7 mouse cellular contexts compared by ENCODE assay signal in the genomic region with DNA sequence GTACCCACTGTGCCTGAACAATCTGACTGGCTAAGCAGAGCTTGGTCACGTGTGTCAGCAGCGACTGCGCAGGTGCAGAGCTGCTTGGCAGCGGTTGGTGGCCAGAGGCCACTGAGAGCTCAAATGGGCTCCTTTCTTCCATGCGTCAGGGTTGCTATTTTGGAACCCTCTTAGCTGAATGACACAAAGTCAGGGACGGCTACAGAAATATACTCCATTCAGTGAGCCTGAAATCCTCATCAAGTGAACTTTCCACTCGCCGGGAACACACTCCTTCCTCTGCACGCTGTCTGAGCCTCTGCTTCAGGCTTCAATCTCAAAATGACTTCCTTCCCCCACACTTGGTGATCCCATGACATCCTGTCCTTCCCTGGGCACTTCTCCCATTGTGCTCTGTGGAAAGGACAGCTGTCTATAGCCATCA. TPM values are rescaled to one million over a fixed set of nuclear protein-coding genes. Genes with fewer than 3 reads are reported as not detected.
DNase-seq lines count a peak whose midpoint lies in the region; ATAC-seq and TF ChIP-seq lines count a peak whose summit lies in the region.

No protein-coding gene starts in this region.

- 59% methylated on average over 9 of the region's 9 CpGs for WGBS in lung, embryonic 15.5 days
- WGBS in lung, adult 2 months = 43% methylated on average over 9 of the region's 9 CpGs
- WGBS in forebrain, embryonic 11.5 days = 53% methylated on average over 9 of the region's 9 CpGs
- WGBS in heart, embryonic 12.5 days = 27% methylated on average over 9 of the region's 9 CpGs
- 67% methylated on average over 9 of the region's 9 CpGs for WGBS in limb, embryonic 15.5 days

- H3K4me2 ChIP-seq in lung, embryonic 15.5 days = no peak overlapping the region
- H3K4me2 ChIP-seq in forebrain, embryonic 11.5 days (ENCODE audit: low read depth, low read length, severe bottlenecking) = no peak overlapping the region
- H3K4me2 ChIP-seq in heart, embryonic 12.5 days = peak overlapping the region; percentile 57
- no peak overlapping the region for H3K4me2 ChIP-seq in limb, embryonic 15.5 days

- no peaks in the 10 kb centered on the region for H3K27me3 ChIP-seq in lung, embryonic 15.5 days
- H3K27me3 ChIP-seq in forebrain, embryonic 11.5 days (ENCODE audit: control insufficient read depth, insufficient read depth, low read length) = no peaks in the 10 kb centered on the region
- H3K27me3 ChIP-seq in heart, embryonic 12.5 days (replicated peaks) = no peaks in the 10 kb centered on the region
- no peaks in the 10 kb centered on the region for H3K27me3 ChIP-seq in limb, embryonic 15.5 days

- DNase-seq in lung, adult 2 months = no peak
- no peak for DNase-seq in forebrain, embryonic 11.5 days (ENCODE audit: low spot score)
- DNase-seq in testis, postnatal 14 days (ENCODE audit: low spot score) = peak; percentile 53
- no peak for DNase-seq in embryo, embryonic 10.5 days (ENCODE audit: low spot score)

- TF ChIP-seq CTCF in lung, adult 2 months (IDR thresholded peaks at IDR 0.05; ENCODE audit: insufficient read depth, low read length) = no peak

- H3K36me3 ChIP-seq in lung, embryonic 15.5 days = peaks cover 20% of the 10 kb centered on the region
- H3K36me3 ChIP-seq in forebrain, embryonic 11.5 days (ENCODE audit: control insufficient read depth, insufficient read depth, low read length) = peaks cover 5% of the 10 kb centered on the region; the same call in 1 of the 2 replicates
- peaks cover 27% of the 10 kb centered on the region for H3K36me3 ChIP-seq in heart, embryonic 12.5 days
- peaks cover 27% of the 10 kb centered on the region for H3K36me3 ChIP-seq in limb, embryonic 15.5 days

- no peak for ATAC-seq in lung, embryonic 15.5 days (ENCODE audit: borderline replicate concordance, extremely low read depth, low FRiP score, low TSS enrichment)
- ATAC-seq in forebrain, embryonic 11.5 days (replicated peaks; ENCODE audit: low FRiP score) = 0 out of 2 replicates have a peak, but pooled peaks have one; percentile 40
- peak; percentile 65 for ATAC-seq in heart, embryonic 12.5 days (ENCODE audit: insufficient number of reproducible peaks, low FRiP score)
- no peak for ATAC-seq in limb, embryonic 15.5 days (ENCODE audit: insufficient number of reproducible peaks, low FRiP score, low TSS enrichment, low read depth)

- no peak overlapping the region for H3K9ac ChIP-seq in lung, embryonic 15.5 days
- no peak overlapping the region for H3K9ac ChIP-seq in forebrain, embryonic 11.5 days (ENCODE audit: low read length)
- no peak overlapping the region for H3K9ac ChIP-seq in heart, embryonic 12.5 days
- H3K9ac ChIP-seq in limb, embryonic 15.5 days = no peak overlapping the region

- H3K4me3 ChIP-seq in lung, embryonic 15.5 days = no peak overlapping the region
- H3K4me3 ChIP-seq in lung, adult 2 months (replicated peaks; ENCODE audit: extremely low read depth, low read depth, low read length) = no peak overlapping the region
- H3K4me3 ChIP-seq in forebrain, embryonic 11.5 days (ENCODE audit: low read depth, low read length) = no peak overlapping the region
- H3K4me3 ChIP-seq in heart, embryonic 12.5 days = peak overlapping the region; percentile 6; the same call in 1 of the 2 replicates
- H3K4me3 ChIP-seq in limb, embryonic 15.5 days = no peak overlapping the region

- TF ChIP-seq POLR2A in lung, adult 2 months (IDR thresholded peaks at IDR 0.05; ENCODE audit: borderline replicate concordance, extremely low read depth, low read depth, low read length) = no peak

- H3K9me3 ChIP-seq in lung, embryonic 15.5 days = no peaks in the 10 kb centered on the region
- H3K9me3 ChIP-seq in forebrain, embryonic 11.5 days (ENCODE audit: control insufficient read depth, low read length) = peaks cover 2% of the 10 kb centered on the region; the same call in 1 of the 2 replicates
- peaks cover 9% of the 10 kb centered on the region for H3K9me3 ChIP-seq in heart, embryonic 12.5 days (replicated peaks)
- no peaks in the 10 kb centered on the region for H3K9me3 ChIP-seq in limb, embryonic 15.5 days

- peak overlapping the region; percentile 88 for H3K27ac ChIP-seq in lung, embryonic 15.5 days
- H3K27ac ChIP-seq in forebrain, embryonic 11.5 days (ENCODE audit: low read depth, low read length) = peak overlapping the region; percentile 31; the same call in 1 of the 2 replicates
- H3K27ac ChIP-seq in heart, embryonic 12.5 days (ENCODE audit: poor library complexity, severe bottlenecking) = peak overlapping the region; percentile 96
- H3K27ac ChIP-seq in limb, embryonic 15.5 days = peak overlapping the region; percentile 66

- peaks cover 68% of the 10 kb centered on the region for H3K4me1 ChIP-seq in lung, embryonic 15.5 days
- H3K4me1 ChIP-seq in lung, adult 2 months (ENCODE audit: control insufficient read depth, insufficient read depth, low read length) = peaks cover 14% of the 10 kb centered on the region
- H3K4me1 ChIP-seq in forebrain, embryonic 11.5 days (replicated peaks; ENCODE audit: control insufficient read depth, insufficient read depth, low read length) = 0 out of 2 replicates have a peak, but pooled peaks cover 4% of the 10 kb centered on the region
- H3K4me1 ChIP-seq in heart, embryonic 12.5 days (replicated peaks) = peaks cover 32% of the 10 kb centered on the region
- H3K4me1 ChIP-seq in limb, embryonic 15.5 days = peaks cover 24% of the 10 kb centered on the region

RNA-seq across cellular contexts. Expression of a gene that starts 16.1 kb away (rescaled TPM):
- polyA plus RNA-seq in lung, embryonic 15.5 days (2015; fragmentation: Nextera tagmentation; extraction: Ambion mirVana) = 193 and 203 TPM in 2 replicates
- 33.6 and 47.2 TPM in 2 replicates for polyA plus RNA-seq in lung, adult 2 months (2012; rRNA removed)
- polyA plus RNA-seq in forebrain, embryonic 11.5 days (2014; fragmentation: Nextera tagmentation; extraction: Ambion mirVana) = 128 and 141 TPM in 2 replicates
- polyA plus RNA-seq in heart, embryonic 12.5 days (2016; fragmentation: Nextera tagmentation; extraction: Ambion mirVana) = 126 and 135 TPM in 2 replicates
- polyA plus RNA-seq in limb, embryonic 15.5 days (2015; fragmentation: Nextera tagmentation; extraction: Ambion mirVana) = 165 and 169 TPM in 2 replicates

Comparison
In these comparisons a context has a peak if more than half of its experiments do, and no peak if none do; other contexts are left out.
1. ATAC-seq: peak in forebrain, embryonic 11.5 days (single experiment) and heart, embryonic 12.5 days (single experiment); none in lung, embryonic 15.5 days (single experiment) and limb, embryonic 15.5 days (single experiment).
2. H3K27ac ChIP-seq: peak in every context shown above with its lines; median percentile 96 in heart, embryonic 12.5 days; 88 in lung, embryonic 15.5 days; 66 in limb, embryonic 15.5 days; 31 in forebrain, embryonic 11.5 days.